Mouse (Mus musculus) thymus, adult 2 months (tissue): ENCODE data around the gene Stxbp1.

Source experiments
- CTCF ChIP-seq: fragments of 200-500 bp; IDR thresholded peaks from 2 replicates; pipeline ENCODE4 v1.5.1; 2012; ENCODE audit warnings: mild to moderate bottlenecking, control low read depth, low read length, moderate library complexity, borderline replicate concordance; ENCODE audit not compliant: control insufficient read depth, poor library complexity, insufficient read depth; ENCODE audit errors: extremely low read depth
- POLR2A ChIP-seq: fragments of 200-500 bp; IDR thresholded peaks from 2 replicates; pipeline ENCODE4 v1.6.1; 2012; ENCODE audit warnings: mild to moderate bottlenecking, low read length, control low read depth, moderate library complexity; ENCODE audit not compliant: control insufficient read depth, poor library complexity, insufficient read depth; ENCODE audit errors: extremely low read depth

GRCm38 (mm10) chr2:32839261-32839660, 7.8 kb downstream of the Stxbp1 start:
- TF ChIP-seq CTCF = no peak
- TF ChIP-seq POLR2A = no peak
